Mouse (Mus musculus) thymus, postnatal 10 days (tissue): Measurements from ENCODE around the gene Trmt1.
A peak's percentile ranks its signal among the peaks of the same experiment; 100 is the strongest.

Source experiments
- DNase-seq, 2 experiments: peaks; one replicate each; pipeline ENCODE4 v3.0.0; 2021; ENCODE audit warnings: low spot score in 2 of 2

Trmt1 gene

GRCm38 (mm10) chr8:84708774-84709475 lies 22.8 kb downstream of the Trmt1 start:
- peak; percentile 63 to 85 for DNase-seq

- DNase-seq, result no peak
These were observed 23.8 kb downstream of the Trmt1 start for GRCm38 (mm10) chr8:84709931-84710330.

- no peak for DNase-seq
These were observed 25.2 kb downstream of the Trmt1 start for GRCm38 (mm10) chr8:84711312-84711711.

GRCm38 (mm10) chr8:84711933-84712758 lies 26.0 kb downstream of the Trmt1 start:
- no peak for DNase-seq

- no peak for DNase-seq
These were observed 26.6 kb downstream of the Trmt1 start for GRCm38 (mm10) chr8:84712759-84713120.

- DNase-seq, result no peak
These were observed 27.3 kb downstream of the Trmt1 start for GRCm38 (mm10) chr8:84713381-84713780.

GRCm38 (mm10) chr8:84714161-84714560 lies 28.1 kb downstream of the Trmt1 start:
- no peak for DNase-seq

GRCm38 (mm10) chr8:84715893-84716468 lies 29.9 kb downstream of the Trmt1 start:
- no peak for DNase-seq

- DNase-seq, result no peak
These were observed 30.7 kb downstream of the Trmt1 start for GRCm38 (mm10) chr8:84716790-84717189.

GRCm38 (mm10) chr8:84718476-84718875 lies 32.4 kb downstream of the Trmt1 start:
- DNase-seq, result no peak

GRCm38 (mm10) chr8:84718959-84719690 lies 33.0 kb downstream of the Trmt1 start:
- no peak for DNase-seq

GRCm38 (mm10) chr8:84722530-84722849 lies 36.4 kb downstream of the Trmt1 start:
- no peak for DNase-seq

- peak; percentile 40 to 49 for DNase-seq
These were observed 36.9 kb downstream of the Trmt1 start, which contains the start of gene G430095P16Rik for GRCm38 (mm10) chr8:84722850-84723570. TSS of gene G430095P16Rik (plus strand) at chr8:84723007.

- DNase-seq, result no peak
These were observed 37.4 kb downstream of the Trmt1 start for GRCm38 (mm10) chr8:84723571-84723900.

GRCm38 (mm10) chr8:84724683-84725082 lies 38.6 kb downstream of the Trmt1 start:
- DNase-seq, result no peak

- no peak for DNase-seq
These were observed 39.3 kb downstream of the Trmt1 start for GRCm38 (mm10) chr8:84725246-84725940.

- DNase-seq, result no peak
These were observed 39.8 kb downstream of the Trmt1 start for GRCm38 (mm10) chr8:84725941-84726259.

GRCm38 (mm10) chr8:84728474-84728873 lies 42.4 kb downstream of the Trmt1 start:
- no peak for DNase-seq

- DNase-seq, result no peak
These were observed 43.8 kb downstream of the Trmt1 start for GRCm38 (mm10) chr8:84729921-84730362.

- no peak for DNase-seq
These were observed 44.6 kb downstream of the Trmt1 start for GRCm38 (mm10) chr8:84730541-84731370.
